Mouse (Mus musculus) limb, embryonic 14.5 days (tissue): ENCODE data around the gene Dctpp1. TPM values are rescaled to one million over a fixed set of nuclear protein-coding genes. Genes with fewer than 3 reads are reported as not detected.

Experiments
- ATAC-seq: fragments of 200-750 bp; cut with Nextera tagmentation; 2 replicates; pipeline ENCODE4 v1.8.0; 2017; ENCODE audit warnings: low read depth, moderate number of reproducible peaks, moderate TSS enrichment; ENCODE audit not compliant: low FRiP score
- DNase-seq: peaks from one replicate; pipeline ENCODE4 v3.0.0-alpha.2; 2015; ENCODE audit warnings: low spot score
- H3K27ac ChIP-seq: fragments of 300-500 bp; sonication (generic); replicated peaks from 2 replicates; pipeline ENCODE4 v1.5.1; 2014; ENCODE audit warnings: low read depth, mild to moderate bottlenecking, low read length, moderate library complexity, mixed read lengths
- H3K27me3 ChIP-seq: fragments of 300-500 bp; sonication (generic); 2 replicates; pipeline ENCODE4 v1.6.1; 2014; ENCODE audit warnings: low read length, mixed read lengths; ENCODE audit not compliant: control insufficient read depth, insufficient read depth
- H3K36me3 ChIP-seq: fragments of 300-500 bp; sonication (generic); 2 replicates; pipeline ENCODE4 v1.6.1; 2014; ENCODE audit warnings: mild to moderate bottlenecking, low read length, moderate library complexity, mixed read lengths; ENCODE audit not compliant: control insufficient read depth, insufficient read depth
- H3K4me1 ChIP-seq: fragments of 300-500 bp; sonication (generic); 2 replicates; pipeline ENCODE4 v1.6.1; 2014; ENCODE audit warnings: antibody characterized with exemption, low read length, mixed read lengths; ENCODE audit not compliant: control insufficient read depth, insufficient read depth
- H3K4me2 ChIP-seq: fragments of 300-500 bp; sonication (generic); replicated peaks from 2 replicates; pipeline ENCODE4 v1.6.1; 2014; ENCODE audit warnings: low read depth, mild to moderate bottlenecking, low read length, moderate library complexity; ENCODE audit not compliant: severe bottlenecking
- H3K4me3 ChIP-seq: fragments of 300-500 bp; sonication (generic); replicated peaks from 2 replicates; pipeline ENCODE4 v1.5.1; 2014; ENCODE audit warnings: low read length
- H3K9ac ChIP-seq: fragments of 300-500 bp; sonication (generic); 2 replicates; pipeline ENCODE4 v1.6.1; 2014; ENCODE audit warnings: mild to moderate bottlenecking, low read depth, low read length, moderate library complexity; ENCODE audit not compliant: severe bottlenecking
- H3K9me3 ChIP-seq: fragments of 300-500 bp; sonication (generic); 2 replicates; pipeline ENCODE4 v1.6.1; 2016; ENCODE audit warnings: low read length; ENCODE audit not compliant: control insufficient read depth
- POLR2A ChIP-seq: fragments of 200-500 bp; IDR thresholded peaks from 2 replicates; pipeline ENCODE4 v1.8.0; 2012; ENCODE audit warnings: inconsistent platforms, mild to moderate bottlenecking, moderate library complexity, borderline replicate concordance; ENCODE audit not compliant: insufficient read depth, insufficient read length; ENCODE audit errors: extremely low read depth
- WGBS: fragments of 180-500 bp; shearing (Covaris S2); extraction: QIAGEN DNeasy Blood & Tissue Kit; methylation state at CpG from one replicate; pipeline ENCODE4 v1.1.7; 2014; 5-methylcytosine and 5-hydroxymethylcytosine counted together
- polyA plus RNA-seq, 2 experiments: library from polyadenylated mRNA; depleted of rRNA in 1 of 2; stranded (reverse) in 1 of 2; unstranded in 1 of 2; fragments of >200 nt; fragmentation: Nextera tagmentation in 1 of 2; extraction: Ambion mirVana in 1 of 2; gene quantifications; 2 replicates each; pipeline versions ENCODE4 v1.2.1 to v1.2.3; 2012 to 2014

The Dctpp1 gene
- polyA plus RNA-seq, 2 experiments, result 100 to 177 TPM

GRCm38 (mm10) chr7:127210266-127210665 is 50.2 kb downstream of the Dctpp1 start:
- no peak for ATAC-seq
- 83% methylated on average over 4 of the region's 4 CpGs for WGBS

GRCm38 (mm10) chr7:127209851-127210250 is 50.7 kb downstream of the Dctpp1 start:
- peak overlapping the region; percentile 94 for H3K4me3 ChIP-seq
- peaks cover 29% of the 10 kb centered on the region for H3K4me1 ChIP-seq
- no peak overlapping the region for H3K27ac ChIP-seq
- no peak for DNase-seq
- H3K36me3 ChIP-seq, result peaks cover 7% of the 10 kb centered on the region; the same call in 1 of the 2 replicates
- H3K4me2 ChIP-seq, result peak overlapping the region; percentile 71; the same call in 1 of the 2 replicates
- no peak for ATAC-seq
- 80% methylated on average over 5 of the region's 5 CpGs for WGBS
- TF ChIP-seq POLR2A, result no peak
- H3K9ac ChIP-seq, result no peak overlapping the region
- H3K9me3 ChIP-seq, result no peaks in the 10 kb centered on the region
- no peaks in the 10 kb centered on the region for H3K27me3 ChIP-seq

More at GRCm38 (mm10) chr7:127210266-127210665, 50.2 kb downstream of the Dctpp1 start:
- no peak overlapping the region for H3K4me2 ChIP-seq
- peaks cover 28% of the 10 kb centered on the region for H3K4me1 ChIP-seq
- DNase-seq, result peak; percentile 49
- H3K4me3 ChIP-seq, result no peak overlapping the region
- H3K9me3 ChIP-seq, result no peaks in the 10 kb centered on the region
- TF ChIP-seq POLR2A, result no peak
- no peak overlapping the region for H3K9ac ChIP-seq
- H3K27me3 ChIP-seq, result no peaks in the 10 kb centered on the region
- peaks cover 2% of the 10 kb centered on the region; the same call in 1 of the 2 replicates for H3K36me3 ChIP-seq
- H3K27ac ChIP-seq, result no peak overlapping the region

- TF ChIP-seq POLR2A, result peak; percentile 54; the same call in 1 of the 2 replicates
- peaks cover 8% of the 10 kb centered on the region; the same call in 1 of the 2 replicates for H3K36me3 ChIP-seq
- WGBS, result under 1% methylated on average over 34 of the region's 44 CpGs
- no peaks in the 10 kb centered on the region for H3K9me3 ChIP-seq
- peak within 1 kb of the TSS; percentile 94 for H3K4me3 ChIP-seq
- DNase-seq (peak; percentile 98), ATAC-seq (peak; percentile 95)
- no peaks in the 10 kb centered on the region for H3K27me3 ChIP-seq
- H3K4me1 ChIP-seq, result peaks cover 21% of the 10 kb centered on the region
- peak within 1 kb of the TSS; percentile 80 for H3K27ac ChIP-seq
- peak within 1 kb of the TSS; percentile 89 for H3K9ac ChIP-seq
- peak within 1 kb of the TSS; percentile 71 for H3K4me2 ChIP-seq
Measured at GRCm38 (mm10) chr7:127208553-127209438, 51.7 kb downstream of the Dctpp1 start, which contains the start of gene Mylpf. Gene Mylpf (plus strand): TSS chr7:127208890.

GRCm38 (mm10) chr7:127208295-127208552 is 52.3 kb downstream of the Dctpp1 start, which contains the start of gene Tbc1d10b:
Gene Tbc1d10b (minus strand): TSS chr7:127208468.
- peak within 1 kb of the TSS; percentile 80 for H3K27ac ChIP-seq
- DNase-seq, result no peak
- peak within 1 kb of the TSS; percentile 71 for H3K4me2 ChIP-seq
- peaks cover 12% of the 10 kb centered on the region for H3K36me3 ChIP-seq
- TF ChIP-seq POLR2A, result no peak
- peaks cover 21% of the 10 kb centered on the region for H3K4me1 ChIP-seq
- H3K9ac ChIP-seq, result peak within 1 kb of the TSS; percentile 89
- ATAC-seq, result no peak
- H3K4me3 ChIP-seq, result peak within 1 kb of the TSS; percentile 94
- no peaks in the 10 kb centered on the region for H3K9me3 ChIP-seq
- WGBS, result under 1% methylated on average over 20 of the region's 44 CpGs
- no peaks in the 10 kb centered on the region for H3K27me3 ChIP-seq

- no peak for TF ChIP-seq POLR2A
- WGBS, result under 1% methylated on average over 45 of the region's 53 CpGs
- no peak for ATAC-seq
- peak overlapping the region; percentile 80 for H3K27ac ChIP-seq
- peak overlapping the region; percentile 89 for H3K9ac ChIP-seq
- peaks cover 21% of the 10 kb centered on the region for H3K4me1 ChIP-seq
- H3K4me3 ChIP-seq, result peak overlapping the region; percentile 94
- H3K9me3 ChIP-seq, result no peaks in the 10 kb centered on the region
- peaks cover 18% of the 10 kb centered on the region for H3K36me3 ChIP-seq
- no peaks in the 10 kb centered on the region for H3K27me3 ChIP-seq
- no peak for DNase-seq
- peak overlapping the region; percentile 65 for H3K4me2 ChIP-seq
Measured at GRCm38 (mm10) chr7:127207374-127208294, 52.9 kb downstream of the Dctpp1 start.

Other genes with a start within 250 kb of the Dctpp1 start
- gene Mvp, start 246.1 kb downstream of the Dctpp1 start, polyA plus RNA-seq (2012; rRNA removed), result 7.9 and 8.0 TPM in 2 replicates
- 7.3 and 7.9 TPM in 2 replicates for gene Mvp, start 246.1 kb downstream of the Dctpp1 start, polyA plus RNA-seq (2014; fragmentation: Nextera tagmentation; extraction: Ambion mirVana)
- 3.2 and 4.3 TPM in 2 replicates for gene Pagr1b, start 244.2 kb downstream of the Dctpp1 start, polyA plus RNA-seq (2012; rRNA removed)
- 0.61 TPM in 1 of 2 replicates, not detected in the other for gene Pagr1b, start 244.2 kb downstream of the Dctpp1 start, polyA plus RNA-seq (2014; fragmentation: Nextera tagmentation; extraction: Ambion mirVana)
- 27.0 and 31.9 TPM in 2 replicates for gene Pagr1a, start 243.4 kb downstream of the Dctpp1 start, polyA plus RNA-seq (2012; rRNA removed)
- gene Pagr1a, start 243.4 kb downstream of the Dctpp1 start, polyA plus RNA-seq (2014; fragmentation: Nextera tagmentation; extraction: Ambion mirVana), result 47.6 and 63.6 TPM in 2 replicates
- gene Gm42742, start 239.6 kb downstream of the Dctpp1 start, polyA plus RNA-seq (2012; rRNA removed), result 111 and 143 TPM in 2 replicates
- 26.8 and 37.7 TPM in 2 replicates for gene Gm42742, start 239.6 kb downstream of the Dctpp1 start, polyA plus RNA-seq (2014; fragmentation: Nextera tagmentation; extraction: Ambion mirVana)
- gene Prrt2, start 239.5 kb downstream of the Dctpp1 start, polyA plus RNA-seq (2012; rRNA removed), result 74.6 and 130 TPM in 2 replicates
- 21.2 and 21.3 TPM in 2 replicates for gene Prrt2, start 239.5 kb downstream of the Dctpp1 start, polyA plus RNA-seq (2014; fragmentation: Nextera tagmentation; extraction: Ambion mirVana)
- gene Maz, start 233.7 kb downstream of the Dctpp1 start, polyA plus RNA-seq (2012; rRNA removed), result 298 and 365 TPM in 2 replicates
- 66.7 and 81.4 TPM in 2 replicates for gene Maz, start 233.7 kb downstream of the Dctpp1 start, polyA plus RNA-seq (2014; fragmentation: Nextera tagmentation; extraction: Ambion mirVana)
- gene Kif22, start 218.2 kb downstream of the Dctpp1 start, polyA plus RNA-seq (2012; rRNA removed), result 57.4 and 68.4 TPM in 2 replicates
- 87.2 and 92.8 TPM in 2 replicates for gene Kif22, start 218.2 kb downstream of the Dctpp1 start, polyA plus RNA-seq (2014; fragmentation: Nextera tagmentation; extraction: Ambion mirVana)
- 0.45 TPM in 1 of 2 replicates, not detected in the other for gene Zg16, start 173.4 kb downstream of the Dctpp1 start, polyA plus RNA-seq (2012; rRNA removed)
- not detected in 2 replicates for gene Zg16, start 173.4 kb downstream of the Dctpp1 start, polyA plus RNA-seq (2014; fragmentation: Nextera tagmentation; extraction: Ambion mirVana)
- gene AI467606, start 169.3 kb downstream of the Dctpp1 start, polyA plus RNA-seq (2012; rRNA removed), result 5.6 and 7.1 TPM in 2 replicates
- gene AI467606, start 169.3 kb downstream of the Dctpp1 start, polyA plus RNA-seq (2014; fragmentation: Nextera tagmentation; extraction: Ambion mirVana), result 4.9 and 5.3 TPM in 2 replicates
- 6.0 and 6.5 TPM in 2 replicates for gene Qprt, start 138.5 kb downstream of the Dctpp1 start, polyA plus RNA-seq (2012; rRNA removed)
- 3.9 and 4.3 TPM in 2 replicates for gene Qprt, start 138.5 kb downstream of the Dctpp1 start, polyA plus RNA-seq (2014; fragmentation: Nextera tagmentation; extraction: Ambion mirVana)
- gene Spn, start 122.9 kb downstream of the Dctpp1 start, polyA plus RNA-seq (2012; rRNA removed), result 0.73 and 0.87 TPM in 2 replicates
- 0.37 and 0.44 TPM in 2 replicates for gene Spn, start 122.9 kb downstream of the Dctpp1 start, polyA plus RNA-seq (2014; fragmentation: Nextera tagmentation; extraction: Ambion mirVana)
- gene Cd2bp2, start 64.7 kb downstream of the Dctpp1 start, polyA plus RNA-seq (2012; rRNA removed), result 84.2 and 110 TPM in 2 replicates
- gene Cd2bp2, start 64.7 kb downstream of the Dctpp1 start, polyA plus RNA-seq (2014; fragmentation: Nextera tagmentation; extraction: Ambion mirVana), result 54.2 and 61.0 TPM in 2 replicates
- 40.8 and 46.8 TPM in 2 replicates for gene Tbc1d10b, start 52.2 kb downstream of the Dctpp1 start, polyA plus RNA-seq (2012; rRNA removed)
- gene Tbc1d10b, start 52.2 kb downstream of the Dctpp1 start, polyA plus RNA-seq (2014; fragmentation: Nextera tagmentation; extraction: Ambion mirVana), result 27.1 and 29.3 TPM in 2 replicates
- gene Mylpf, start 51.8 kb downstream of the Dctpp1 start, polyA plus RNA-seq (2012; rRNA removed), result 555 and 1,104 TPM in 2 replicates
- 413 and 609 TPM in 2 replicates for gene Mylpf, start 51.8 kb downstream of the Dctpp1 start, polyA plus RNA-seq (2014; fragmentation: Nextera tagmentation; extraction: Ambion mirVana)
- gene Zfp553, start 27.6 kb downstream of the Dctpp1 start, polyA plus RNA-seq (2012; rRNA removed), result 22.5 and 24.9 TPM in 2 replicates
- 19.4 and 20.1 TPM in 2 replicates for gene Zfp553, start 27.6 kb downstream of the Dctpp1 start, polyA plus RNA-seq (2014; fragmentation: Nextera tagmentation; extraction: Ambion mirVana)
- 14.9 and 22.2 TPM in 2 replicates for gene Sept1, start 27.6 kb downstream of the Dctpp1 start, polyA plus RNA-seq (2012; rRNA removed)
- gene Sept1, start 27.6 kb downstream of the Dctpp1 start, polyA plus RNA-seq (2014; fragmentation: Nextera tagmentation; extraction: Ambion mirVana), result 15.3 and 18.6 TPM in 2 replicates
- 115 and 161 TPM in 2 replicates for gene Zfp771, start 16.4 kb downstream of the Dctpp1 start, polyA plus RNA-seq (2012; rRNA removed)
- 66.2 and 71.2 TPM in 2 replicates for gene Zfp771, start 16.4 kb downstream of the Dctpp1 start, polyA plus RNA-seq (2014; fragmentation: Nextera tagmentation; extraction: Ambion mirVana)
- gene Sephs2, start 13.3 kb upstream of the Dctpp1 start, polyA plus RNA-seq (2012; rRNA removed), result 22.2 and 24.3 TPM in 2 replicates
- 74.7 and 79.3 TPM in 2 replicates for gene Sephs2, start 13.3 kb upstream of the Dctpp1 start, polyA plus RNA-seq (2014; fragmentation: Nextera tagmentation; extraction: Ambion mirVana)
- gene Itgal, start 35.6 kb upstream of the Dctpp1 start, polyA plus RNA-seq (2012; rRNA removed), result 1.5 and 2.0 TPM in 2 replicates
- 0.88 and 1.2 TPM in 2 replicates for gene Itgal, start 35.6 kb upstream of the Dctpp1 start, polyA plus RNA-seq (2014; fragmentation: Nextera tagmentation; extraction: Ambion mirVana)
- gene Zfp768, start 84.9 kb upstream of the Dctpp1 start, polyA plus RNA-seq (2012; rRNA removed), result 38.4 and 51.9 TPM in 2 replicates
- 5.5 and 5.9 TPM in 2 replicates for gene Zfp768, start 84.9 kb upstream of the Dctpp1 start, polyA plus RNA-seq (2014; fragmentation: Nextera tagmentation; extraction: Ambion mirVana)
- 7.3 and 8.0 TPM in 2 replicates for gene Zfp747, start 115.3 kb upstream of the Dctpp1 start, polyA plus RNA-seq (2012; rRNA removed)
- 7.0 and 7.2 TPM in 2 replicates for gene Zfp747, start 115.3 kb upstream of the Dctpp1 start, polyA plus RNA-seq (2014; fragmentation: Nextera tagmentation; extraction: Ambion mirVana)
- 3.5 and 3.9 TPM in 2 replicates for gene 9130019O22Rik, start 126.5 kb upstream of the Dctpp1 start, polyA plus RNA-seq (2012; rRNA removed)
- gene 9130019O22Rik, start 126.5 kb upstream of the Dctpp1 start, polyA plus RNA-seq (2014; fragmentation: Nextera tagmentation; extraction: Ambion mirVana), result 4.5 and 6.4 TPM in 2 replicates
- 8.8 and 11.6 TPM in 2 replicates for gene E430018J23Rik, start 132.9 kb upstream of the Dctpp1 start, polyA plus RNA-seq (2012; rRNA removed)
- 7.3 and 10.1 TPM in 2 replicates for gene E430018J23Rik, start 132.9 kb upstream of the Dctpp1 start, polyA plus RNA-seq (2014; fragmentation: Nextera tagmentation; extraction: Ambion mirVana)
- gene Zfp764, start 146.1 kb upstream of the Dctpp1 start, polyA plus RNA-seq (2012; rRNA removed), result 7.8 and 8.8 TPM in 2 replicates
- 8.4 and 9.1 TPM in 2 replicates for gene Zfp764, start 146.1 kb upstream of the Dctpp1 start, polyA plus RNA-seq (2014; fragmentation: Nextera tagmentation; extraction: Ambion mirVana)
- 18.6 and 24.8 TPM in 2 replicates for gene Zfp688, start 161.4 kb upstream of the Dctpp1 start, polyA plus RNA-seq (2012; rRNA removed)
- gene Zfp688, start 161.4 kb upstream of the Dctpp1 start, polyA plus RNA-seq (2014; fragmentation: Nextera tagmentation; extraction: Ambion mirVana), result 24.3 and 25.2 TPM in 2 replicates
- 10.2 and 14.7 TPM in 2 replicates for gene Zfp689, start 188.4 kb upstream of the Dctpp1 start, polyA plus RNA-seq (2012; rRNA removed)
- gene Zfp689, start 188.4 kb upstream of the Dctpp1 start, polyA plus RNA-seq (2014; fragmentation: Nextera tagmentation; extraction: Ambion mirVana), result 7.7 and 10.5 TPM in 2 replicates
- gene Prr14, start 198.9 kb upstream of the Dctpp1 start, polyA plus RNA-seq (2012; rRNA removed), result 65.8 and 86.0 TPM in 2 replicates
- gene Prr14, start 198.9 kb upstream of the Dctpp1 start, polyA plus RNA-seq (2014; fragmentation: Nextera tagmentation; extraction: Ambion mirVana), result 43.7 and 49.7 TPM in 2 replicates
- 49.8 and 57.2 TPM in 2 replicates for gene Fbrs, start 218.5 kb upstream of the Dctpp1 start, polyA plus RNA-seq (2012; rRNA removed)
- gene Fbrs, start 218.5 kb upstream of the Dctpp1 start, polyA plus RNA-seq (2014; fragmentation: Nextera tagmentation; extraction: Ambion mirVana), result 17.3 and 21.1 TPM in 2 replicates